Mouse (Mus musculus) embryo, embryonic 11.5 days (tissue): ENCODE measurements around the gene Xrcc1.
"Not testable (repeated sequence)": the region's sequence is repeated elsewhere in the genome, so short reads cannot be mapped to it uniquely, and the experiment has no call there.

Experiments used
- DNase-seq: peaks from one replicate; pipeline ENCODE4 v3.0.0-alpha.2; 2012; ENCODE audit warnings: low read depth, low spot score

The Xrcc1 gene

DNA sequence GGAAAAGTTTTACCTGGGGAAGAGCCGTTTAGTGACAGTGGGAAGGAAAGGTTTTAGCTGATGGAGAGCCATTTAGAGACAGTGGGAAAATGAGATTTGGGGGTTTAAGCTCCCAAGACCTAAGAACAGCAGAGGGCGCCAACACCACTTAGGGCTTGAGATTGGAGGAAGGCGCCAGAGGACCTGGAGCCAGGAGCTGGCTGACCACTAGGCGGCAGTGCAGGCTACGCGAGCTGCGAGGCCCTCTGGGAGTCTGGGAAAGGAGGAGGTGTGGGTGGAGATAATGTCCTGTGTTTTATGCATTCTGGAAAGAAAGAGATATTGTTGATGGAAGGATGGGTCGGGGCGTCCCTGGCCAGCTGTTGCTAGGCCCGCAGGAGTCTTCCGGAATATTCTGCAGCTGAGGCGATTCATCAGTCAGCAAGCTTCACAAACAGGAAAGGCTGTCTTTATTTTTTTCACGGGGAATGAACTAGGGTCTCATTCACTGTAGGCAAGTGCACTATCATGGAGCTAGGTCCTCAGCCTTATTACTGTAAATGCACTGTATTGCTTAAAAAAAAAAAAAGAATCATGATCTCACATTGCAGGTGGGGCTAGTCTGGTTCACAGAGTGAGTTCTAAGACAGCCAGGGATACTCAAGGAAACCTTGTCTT lies 55.0 kb downstream of the Xrcc1 start:
- DNase-seq = peak; percentile 92

DNA sequence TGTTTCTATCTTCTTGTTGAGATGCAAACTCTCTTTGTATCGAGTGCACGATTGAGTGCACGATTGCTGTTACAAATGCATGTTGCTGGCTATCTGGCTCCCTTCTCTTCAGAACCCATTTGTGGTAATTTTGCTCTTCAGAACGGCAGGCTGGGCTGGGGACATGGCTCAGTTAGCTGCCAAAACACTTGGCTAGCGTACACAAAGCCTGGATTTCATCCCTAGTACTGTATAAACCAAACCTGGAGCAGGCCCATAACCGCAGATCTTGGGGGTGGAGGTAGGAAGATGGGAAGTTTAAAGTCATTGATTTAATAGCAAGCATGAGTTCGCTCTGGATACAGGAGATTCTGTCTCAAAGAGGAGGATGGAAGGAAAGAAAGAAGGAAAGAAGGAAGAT lies 59.5 kb downstream of the Xrcc1 start:
- DNase-seq = no peak

DNA sequence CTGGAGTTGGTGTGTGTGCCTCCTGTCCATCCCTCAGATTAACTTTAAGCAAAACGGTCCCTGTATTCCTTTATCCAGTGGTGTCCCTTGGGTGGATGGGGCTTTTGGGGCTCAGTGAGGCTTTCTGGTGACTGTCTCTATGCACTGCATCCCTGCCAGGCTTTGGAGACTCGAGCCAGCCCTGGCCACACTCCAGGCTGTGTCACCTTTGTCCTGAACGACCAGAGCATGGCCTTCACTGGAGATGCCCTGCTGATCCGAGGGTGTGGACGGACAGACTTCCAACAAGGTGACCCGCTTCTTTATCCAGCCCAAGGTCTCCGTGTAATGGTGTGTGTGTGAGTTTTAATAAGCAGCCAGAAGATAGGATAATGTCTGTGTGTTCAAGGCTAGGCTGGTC lies 60.0 kb downstream of the Xrcc1 start:
- no peak for DNase-seq

DNA sequence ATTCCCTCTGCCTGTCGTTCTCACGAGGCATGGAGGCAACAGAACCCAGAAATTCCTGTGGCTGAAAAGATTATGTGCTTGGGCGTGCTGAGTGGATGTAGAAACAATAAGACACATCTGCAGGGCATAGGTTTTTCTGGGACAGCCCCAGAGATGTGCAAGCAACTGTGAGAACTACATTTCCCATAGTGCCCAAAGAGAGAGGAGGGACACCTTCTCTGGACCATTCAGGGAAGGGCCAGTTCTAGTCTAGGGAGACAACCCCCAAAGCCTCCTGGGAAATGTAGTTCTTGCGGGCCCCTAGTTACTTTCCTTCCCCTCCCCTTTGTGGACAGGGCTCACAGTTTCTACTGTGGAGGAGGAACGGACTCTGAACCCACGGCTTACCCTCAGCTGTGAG lies 61.9 kb downstream of the Xrcc1 start:
- no peak for DNase-seq

DNA sequence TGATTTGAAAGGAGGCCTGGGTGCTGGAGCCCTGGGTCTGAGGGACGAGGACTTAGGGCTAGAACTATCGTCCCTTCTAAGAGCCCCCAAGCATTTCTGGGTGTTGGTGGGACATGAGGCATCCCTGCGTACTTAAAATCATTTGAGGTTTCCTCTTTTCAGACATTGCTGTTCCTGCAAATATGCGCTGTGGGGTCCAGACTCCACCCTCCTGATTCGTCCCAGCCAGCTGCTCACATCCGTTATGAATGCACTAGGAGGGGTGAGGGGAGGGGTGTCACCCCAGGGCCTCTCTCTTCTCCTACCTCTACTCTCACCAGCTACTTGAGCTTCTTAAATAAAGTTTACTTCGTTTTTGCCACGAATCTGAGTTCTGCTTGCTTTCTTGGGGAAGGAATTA lies 62.5 kb downstream of the Xrcc1 start:
- no peak for DNase-seq

DNA sequence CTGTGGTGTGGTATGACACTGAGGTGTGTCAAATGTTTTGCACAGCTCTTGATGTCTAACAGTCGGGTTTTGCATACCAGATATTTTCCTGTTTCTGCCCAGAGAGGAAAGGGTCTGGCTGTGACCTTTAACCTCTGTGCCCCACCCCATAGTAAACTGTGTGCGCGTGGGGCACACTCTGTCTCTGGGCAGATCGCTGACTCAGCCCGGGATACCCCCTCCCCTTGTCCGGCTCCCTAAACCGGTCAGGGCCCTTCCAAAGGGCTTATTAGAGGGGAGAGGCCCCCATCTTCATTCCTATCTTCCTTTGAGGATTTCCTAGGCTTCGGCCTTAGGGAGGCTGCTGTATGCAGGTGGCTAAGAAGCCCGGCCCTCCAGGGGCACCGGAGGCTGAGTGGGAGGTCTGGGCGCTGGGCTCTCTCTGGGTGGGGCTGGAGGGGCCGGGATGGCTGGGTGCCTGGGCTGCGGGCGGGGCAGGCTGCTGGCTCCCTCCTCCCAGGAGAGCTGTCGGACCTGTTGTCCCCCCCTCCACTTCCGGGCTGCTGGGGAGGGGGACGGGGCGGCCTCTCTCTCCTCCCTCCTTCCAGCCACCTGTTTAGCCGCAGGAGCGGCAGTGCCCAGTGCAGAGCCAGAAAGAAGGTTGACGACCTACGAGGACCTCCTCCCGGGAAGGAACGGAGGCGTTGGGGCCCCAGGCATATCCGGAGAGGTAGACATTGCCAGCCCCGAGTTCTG lies 64.2 kb downstream of the Xrcc1 start, which contains the start of gene Phldb3:
TSS of gene Phldb3 (plus strand) at position 620 of the 735 bp plus-strand sequence.
- DNase-seq = no peak

DNA sequence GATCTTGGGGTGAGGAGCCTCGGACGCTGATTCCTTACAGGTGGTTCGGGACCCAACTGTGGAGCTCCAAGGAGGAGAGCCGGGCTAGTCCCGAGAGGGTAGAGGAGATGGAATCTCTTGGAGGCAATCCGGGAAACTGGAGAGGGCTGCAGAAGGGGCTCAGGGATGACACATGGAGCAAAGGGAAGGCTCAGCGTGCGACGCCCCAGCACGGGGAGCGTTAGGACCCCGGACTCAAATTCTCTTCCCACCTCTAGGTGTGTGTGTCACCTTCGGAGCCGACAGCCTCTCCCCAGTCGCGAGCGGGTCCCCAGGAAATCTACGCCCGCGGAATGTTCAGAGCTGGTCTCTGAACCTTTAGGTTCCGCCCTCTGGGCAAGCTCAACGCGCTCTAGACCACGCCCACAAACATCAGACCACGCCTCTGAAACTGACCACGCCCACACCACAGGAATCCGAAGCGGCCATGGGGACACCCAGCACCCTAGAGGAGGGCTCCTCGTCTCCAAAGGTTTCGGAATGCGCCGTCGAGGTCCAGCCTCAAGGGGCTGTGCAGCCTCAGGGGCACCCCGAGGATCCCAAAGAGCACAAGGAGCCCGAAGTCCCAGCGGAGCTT lies 64.9 kb downstream of the Xrcc1 start:
- DNase-seq = peak; percentile 57

DNA sequence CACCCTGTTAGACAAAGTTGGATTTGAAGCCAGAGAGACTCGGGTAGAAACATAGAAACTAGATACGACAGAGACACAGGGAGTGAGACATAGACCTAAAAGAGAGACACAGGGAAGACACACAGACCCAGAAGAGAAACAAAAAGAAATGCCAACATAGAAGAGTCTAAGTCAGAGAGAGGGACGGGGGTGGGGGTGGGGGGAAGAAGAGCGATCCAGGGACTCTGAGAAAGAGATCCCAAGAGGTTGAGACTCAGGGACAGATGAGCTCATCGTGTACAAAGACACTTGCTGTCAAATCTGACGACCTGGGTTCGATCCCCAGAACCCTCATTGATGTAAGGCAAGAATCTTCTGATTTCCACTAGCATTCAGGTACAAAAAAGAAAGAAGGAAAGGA lies 65.6 kb downstream of the Xrcc1 start:
- no peak for DNase-seq

DNA sequence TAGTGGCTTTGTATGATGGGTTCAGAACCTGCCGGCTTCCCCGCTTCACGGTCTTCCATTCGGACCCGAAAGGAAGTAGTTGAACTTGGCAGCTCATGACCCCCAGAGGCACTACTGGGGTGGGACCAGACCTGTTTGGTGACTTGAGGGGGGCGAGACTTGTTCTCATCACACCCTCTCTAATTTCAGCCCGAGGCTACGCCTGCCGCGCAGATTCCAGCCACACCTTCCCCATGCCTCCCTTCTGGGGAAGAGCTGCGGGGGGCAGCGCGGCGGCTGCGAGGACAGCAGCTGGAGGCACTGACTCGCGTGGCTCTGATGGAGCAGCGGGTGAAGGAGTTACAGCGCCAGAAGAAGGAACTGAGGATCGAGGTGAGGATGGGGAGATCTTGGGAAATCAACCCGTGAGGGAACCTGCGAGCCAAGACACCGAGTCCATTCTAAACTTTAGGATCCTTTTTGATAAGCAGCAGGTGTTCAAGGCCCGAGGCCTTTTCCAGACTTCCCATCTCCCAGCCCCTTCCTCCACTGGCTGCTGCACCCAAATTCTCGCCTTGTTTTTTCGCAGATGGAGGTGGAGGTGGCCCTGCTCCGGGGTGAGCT lies 66.3 kb downstream of the Xrcc1 start:
- DNase-seq = no peak

DNA sequence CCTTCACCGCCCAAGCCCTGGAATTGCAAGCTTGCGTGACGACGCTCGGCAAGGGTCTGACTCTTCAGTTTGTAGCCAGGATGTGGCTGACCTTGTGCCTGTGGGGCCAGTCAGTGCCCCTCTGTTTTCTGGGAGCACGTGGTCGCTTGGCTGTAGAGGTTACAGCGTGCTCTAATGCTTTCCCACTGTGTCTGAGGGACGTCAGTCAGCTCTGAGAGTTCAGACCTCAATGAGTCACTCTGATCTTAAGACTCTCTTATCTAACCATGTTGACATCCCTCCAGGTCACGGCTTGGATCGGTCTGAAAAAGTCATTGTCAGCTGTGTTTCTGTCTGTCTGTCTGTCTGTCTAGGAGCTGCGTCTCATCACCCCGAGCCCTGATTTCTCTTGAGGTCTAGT lies 68.7 kb downstream of the Xrcc1 start:
- no peak for DNase-seq

DNA sequence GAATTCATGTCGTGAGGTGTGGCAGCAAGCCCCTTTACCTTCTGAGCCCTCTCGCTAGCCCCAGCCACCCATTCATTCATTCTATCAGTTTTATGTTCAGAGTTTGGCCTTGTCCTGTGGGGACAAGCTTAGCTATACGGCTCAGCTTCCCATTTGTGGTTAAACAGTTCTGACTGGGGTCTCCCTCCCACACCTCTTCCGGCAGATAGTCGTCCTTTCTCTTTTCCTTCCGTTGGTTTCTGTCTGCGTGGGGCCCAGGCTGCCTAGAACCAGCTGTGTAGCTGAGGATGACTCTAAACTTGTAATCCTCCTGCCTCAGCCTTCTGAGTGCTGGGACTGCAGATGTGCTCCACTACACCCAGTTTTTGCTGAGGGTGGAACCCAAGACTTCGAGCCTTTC lies 71.7 kb downstream of the Xrcc1 start:
- no peak for DNase-seq

DNA sequence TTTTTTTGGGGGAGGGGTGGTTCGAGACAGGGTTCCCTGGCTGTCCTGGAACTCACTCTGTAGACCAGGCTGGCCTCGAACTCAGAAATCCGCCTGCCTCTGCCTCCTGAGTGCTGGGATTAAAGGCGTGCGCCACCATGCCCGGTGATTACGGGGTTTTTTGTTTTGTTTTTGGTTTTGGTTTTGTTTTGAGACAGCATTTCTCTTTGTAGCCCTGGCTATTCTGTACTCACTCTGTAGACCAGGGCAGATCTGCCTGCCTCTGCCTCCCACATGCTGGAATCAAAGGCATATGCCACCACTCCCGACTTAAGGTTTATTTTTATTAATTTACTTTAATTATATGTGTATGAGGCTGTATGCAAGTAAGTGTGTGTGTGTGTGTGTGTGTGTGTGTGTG lies 72.3 kb downstream of the Xrcc1 start:
- DNase-seq = not testable (repeated sequence)

DNA sequence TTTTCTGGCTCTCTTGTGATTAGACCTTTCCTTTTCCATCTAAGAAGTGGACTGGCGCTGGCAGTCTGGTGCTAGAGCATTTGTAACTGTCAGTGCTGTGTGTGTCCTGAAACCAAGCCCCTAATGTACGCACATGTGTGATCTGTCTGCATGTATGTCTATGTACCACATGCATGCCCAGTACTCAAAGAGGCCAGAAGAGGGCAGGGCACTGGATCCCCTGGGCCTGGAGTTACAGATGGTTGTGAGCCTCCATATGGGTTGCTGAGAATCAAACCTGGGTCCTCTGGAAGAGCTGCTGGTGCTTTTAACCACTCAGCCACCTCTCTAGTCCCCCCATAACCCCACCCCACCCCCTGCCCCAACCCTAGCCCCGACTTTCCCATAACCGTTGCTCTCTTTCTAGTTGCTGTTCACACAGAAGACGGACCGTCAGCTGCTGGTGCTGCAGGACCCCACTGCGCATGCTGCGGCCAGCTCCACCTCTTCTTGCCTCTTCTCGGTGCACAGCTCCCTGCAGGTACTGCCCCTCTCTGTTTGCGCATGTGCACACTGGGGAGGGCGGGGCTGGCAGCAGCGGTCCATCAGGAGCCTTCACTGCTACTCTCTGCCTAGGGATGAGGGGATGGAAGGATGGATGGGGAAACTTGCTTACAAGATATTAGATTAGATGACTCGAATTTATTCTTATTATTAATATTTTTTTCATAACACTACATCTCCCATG lies 73.7 kb downstream of the Xrcc1 start:
- DNase-seq = no peak

DNA sequence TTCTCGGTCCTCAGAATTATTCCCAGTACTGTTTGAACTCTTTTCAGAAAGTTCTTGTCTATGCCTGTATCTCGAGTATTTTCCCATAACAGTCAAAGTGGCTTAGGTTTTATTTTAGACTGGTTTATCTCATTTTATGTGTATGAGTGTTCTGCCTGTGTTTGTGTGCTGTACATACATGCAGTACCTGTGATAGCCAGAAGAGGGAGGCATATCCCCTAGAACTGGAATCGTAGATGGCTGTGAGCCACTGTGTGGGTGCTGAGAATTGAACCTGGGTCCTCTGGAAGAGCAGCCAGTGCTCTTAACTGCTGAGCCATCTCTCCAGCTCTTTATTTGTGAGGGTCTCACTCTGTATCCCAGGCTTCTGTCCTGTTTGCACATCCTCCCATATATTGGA lies 75.1 kb downstream of the Xrcc1 start:
- DNase-seq = no peak

DNA sequence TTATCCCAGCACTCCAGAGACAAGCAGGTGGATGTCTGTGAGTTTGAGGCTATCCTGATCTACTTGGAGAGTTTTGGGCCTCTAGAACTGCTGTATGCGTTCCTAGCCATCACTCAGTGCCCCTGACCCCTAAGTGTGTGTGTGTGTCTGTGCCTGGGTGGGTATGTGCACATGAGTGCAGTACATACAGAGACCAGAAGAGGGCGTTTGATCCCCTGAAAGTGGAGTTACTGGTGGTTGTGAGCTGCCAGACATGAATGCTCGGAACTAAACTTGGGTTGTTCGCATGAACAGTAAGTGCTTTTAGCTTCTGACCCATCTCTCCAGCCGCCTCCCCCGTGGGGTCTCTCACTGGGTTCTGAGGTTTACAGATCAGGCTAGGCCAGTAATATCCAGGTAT lies 76.9 kb downstream of the Xrcc1 start:
- DNase-seq = no peak
